Mouse (Mus musculus) MEL (cell line): ENCODE measurements around the gene Trim63.
A peak's percentile ranks its signal among the peaks of the same experiment; 100 is the strongest.

Experiments
- CTCF ChIP-seq, 3 experiments: IDR thresholded peaks in 2 of 3; conservative IDR thresholded peaks in 1 of 3; 2 replicates each; pipeline ENCODE4 v1.5.1; 2011 to 2012; ENCODE audit warnings: low read length in 3 of 3, low read depth in 2 of 3, mild to moderate bottlenecking in 2 of 3, improper control_type of control experiment in 1 of 3, inconsistent platforms in 1 of 3, mixed read lengths in 1 of 3, moderate library complexity in 1 of 3; ENCODE audit not compliant: control insufficient read depth in 1 of 3, insufficient read depth in 1 of 3, poor library complexity in 1 of 3, severe bottlenecking in 1 of 3
- KAT2A ChIP-seq: conservative IDR thresholded peaks from 2 replicates; pipeline ENCODE4 v1.6.1; 2012; ENCODE audit warnings: low read depth, low read length, improper control_type of control experiment, inconsistent platforms
- MAZ ChIP-seq: IDR thresholded peaks from 2 replicates; pipeline ENCODE4 v1.6.1; 2012; ENCODE audit warnings: low read depth, mild to moderate bottlenecking, inconsistent platforms, low read length, improper control_type of control experiment
- USF1 ChIP-seq: IDR thresholded peaks from 2 replicates; pipeline ENCODE4 v1.6.1; 2014; ENCODE audit warnings: low read depth, mild to moderate bottlenecking, inconsistent platforms, low read length, improper control_type of control experiment, moderate library complexity

DNA sequence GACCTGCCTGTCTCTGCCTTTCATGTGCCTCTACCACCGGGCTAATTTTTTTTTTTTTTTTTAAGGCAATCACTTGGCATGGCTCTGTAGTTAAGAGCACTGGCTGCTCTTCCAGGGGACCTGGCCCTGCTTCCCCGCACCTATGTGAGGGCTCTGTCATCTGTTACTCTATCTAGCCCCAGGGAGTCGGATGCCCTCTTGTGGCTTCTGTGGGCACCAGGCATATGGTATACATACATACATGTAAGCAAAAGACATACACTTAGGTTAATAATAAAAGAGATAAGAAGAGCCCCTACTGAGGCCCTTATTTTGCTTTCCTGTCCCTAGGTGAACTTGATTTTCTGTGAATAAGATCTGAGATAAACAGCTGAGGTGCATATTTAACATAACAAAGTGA is 29.7 kb downstream of the Trim63 start:
- TF ChIP-seq MAZ (no peak), USF1 (no peak), CTCF (IDR thresholded peaks at IDR 0.05 in 2 of 3, conservative IDR thresholded peaks at IDR 0.05 in 1 of 3; ENCODE audit: control insufficient read depth in 1 of 3, insufficient read depth in 1 of 3, low read depth in 2 of 3, low read length in 3 of 3, poor library complexity in 1 of 3, severe bottlenecking in 1 of 3) (peak in 2 of 3 experiments; percentile 21 to 35; a peak in 3 of 6 replicates), KAT2A (no peak)
